Mouse (Mus musculus): ENCODE results near the gene Vrk1. TPM values are rescaled to one million over a fixed set of nuclear protein-coding genes. Genes with fewer than 3 reads are reported as not detected.

Gene Vrk1
- polyA plus RNA-seq, 1 experiment = 11.6 TPM

DNA sequence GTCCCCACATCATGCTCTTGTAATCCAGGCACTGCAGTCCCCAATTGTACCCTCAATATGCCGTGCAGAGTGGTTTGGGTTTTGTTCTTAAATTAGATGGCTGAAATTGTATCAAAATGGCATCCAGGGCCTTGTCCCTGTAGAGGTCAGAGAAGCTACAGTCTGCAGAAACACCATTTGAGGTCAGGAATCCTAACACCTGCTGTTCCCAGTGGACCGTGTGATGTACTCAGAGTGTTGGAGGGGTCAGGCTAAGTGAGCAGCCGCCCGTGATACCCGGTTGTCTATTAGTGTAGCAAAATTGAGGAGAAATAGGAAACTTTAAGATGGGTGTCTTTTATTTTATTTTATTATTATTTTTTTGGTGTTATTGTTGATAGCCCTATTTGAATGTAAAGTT, 70.5 kb downstream of the Vrk1 start:
- TF ChIP-seq CTCF (IDR thresholded peaks at IDR 0.05; ENCODE audit: control insufficient read depth, insufficient read depth, insufficient replicate concordance, low read depth, low read length) = no peak
- no peak for TF ChIP-seq POLR2A (IDR thresholded peaks at IDR 0.05; ENCODE audit: control insufficient read depth, low read depth, low read length)
- H3K27ac ChIP-seq (ENCODE audit: control insufficient read depth, insufficient read depth, low read depth, low read length) = no peak overlapping the region
- no peak overlapping the region for H3K4me3 ChIP-seq (ENCODE audit: control insufficient read depth, low read depth, low read length)
- H3K27me3 ChIP-seq (ENCODE audit: control insufficient read depth, insufficient read depth, low read length) = no peaks in the 10 kb centered on the region
- no peaks in the 10 kb centered on the region; the same call in 1 of the 2 replicates for H3K4me1 ChIP-seq (ENCODE audit: control insufficient read depth, insufficient read depth, low read length)
- H3K36me3 ChIP-seq (ENCODE audit: control insufficient read depth, insufficient read depth, low read length) = no peaks in the 10 kb centered on the region

DNA sequence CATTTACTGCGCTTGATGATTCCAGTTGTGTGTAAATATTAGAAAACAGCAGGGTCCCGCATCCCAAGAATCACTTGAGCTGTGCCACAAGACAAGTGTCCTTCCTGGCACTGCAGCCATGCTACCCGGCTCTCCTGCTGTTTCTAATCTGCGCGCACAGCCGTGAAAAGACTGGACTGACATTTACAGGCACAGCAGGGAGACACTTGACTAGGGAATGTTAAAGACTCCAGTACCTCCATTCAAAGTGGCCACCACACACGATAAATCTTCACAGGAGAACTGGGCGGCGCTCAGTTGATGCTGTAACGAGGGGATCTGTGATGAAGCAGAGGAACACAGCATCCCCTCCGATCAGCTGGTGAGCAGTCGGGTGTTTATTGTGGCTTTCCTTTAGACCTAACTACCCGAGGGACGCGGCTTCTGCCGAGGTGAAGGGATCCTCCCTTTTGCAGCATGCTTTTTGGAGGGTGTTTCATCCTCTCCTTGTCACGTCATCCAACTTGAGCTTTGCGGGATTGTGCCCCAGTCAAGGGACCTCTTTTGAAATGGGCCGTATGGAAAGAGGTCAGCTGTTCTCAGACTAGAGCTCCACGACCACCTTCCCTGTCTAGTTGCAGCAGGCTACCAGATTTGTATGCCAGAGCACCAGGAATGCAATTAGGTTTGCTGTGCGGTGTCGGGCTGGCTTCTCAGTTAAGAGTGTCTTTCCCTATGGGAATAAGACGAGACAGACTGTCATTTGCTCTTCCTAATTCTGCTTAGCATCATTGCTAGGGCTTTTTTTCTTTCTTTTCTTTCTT, 71.1 kb downstream of the Vrk1 start:
- H3K27ac ChIP-seq (ENCODE audit: control insufficient read depth, insufficient read depth, low read depth, low read length) = no peak overlapping the region
- H3K4me3 ChIP-seq (ENCODE audit: control insufficient read depth, low read depth, low read length) = no peak overlapping the region
- H3K36me3 ChIP-seq (ENCODE audit: control insufficient read depth, insufficient read depth, low read length) = no peaks in the 10 kb centered on the region
- H3K4me1 ChIP-seq (ENCODE audit: control insufficient read depth, insufficient read depth, low read length) = no peaks in the 10 kb centered on the region; the same call in 1 of the 2 replicates
- TF ChIP-seq CTCF (IDR thresholded peaks at IDR 0.05; ENCODE audit: control insufficient read depth, insufficient read depth, insufficient replicate concordance, low read depth, low read length) = no peak
- no peak for TF ChIP-seq POLR2A (IDR thresholded peaks at IDR 0.05; ENCODE audit: control insufficient read depth, low read depth, low read length)
- H3K27me3 ChIP-seq (ENCODE audit: control insufficient read depth, insufficient read depth, low read length) = no peaks in the 10 kb centered on the region

DNA sequence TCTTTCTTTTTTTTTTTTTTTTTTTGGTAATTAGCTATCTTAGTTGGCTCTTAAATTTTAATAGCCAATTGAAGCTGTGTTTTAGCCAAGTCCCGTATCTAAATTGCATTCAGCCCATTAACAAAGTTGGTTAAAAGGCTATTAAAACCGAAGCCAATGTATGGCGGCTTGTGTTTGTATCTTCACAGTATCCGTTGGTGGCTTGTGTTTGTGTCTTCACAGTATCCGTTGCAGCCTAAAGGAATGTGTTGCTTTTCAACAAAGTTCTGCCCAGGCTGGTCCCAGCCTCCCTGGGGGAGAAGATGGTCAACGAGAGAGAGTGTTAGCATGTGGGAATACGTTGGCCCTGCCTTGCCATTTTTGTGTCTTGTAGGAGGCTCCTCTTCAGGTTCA, 71.7 kb downstream of the Vrk1 start:
- H3K4me1 ChIP-seq (ENCODE audit: control insufficient read depth, insufficient read depth, low read length) = no peaks in the 10 kb centered on the region; the same call in 1 of the 2 replicates
- TF ChIP-seq CTCF (IDR thresholded peaks at IDR 0.05; ENCODE audit: control insufficient read depth, insufficient read depth, insufficient replicate concordance, low read depth, low read length) (no peak), POLR2A (IDR thresholded peaks at IDR 0.05; ENCODE audit: control insufficient read depth, low read depth, low read length) (no peak)
- no peak overlapping the region for H3K4me3 ChIP-seq (ENCODE audit: control insufficient read depth, low read depth, low read length)
- no peaks in the 10 kb centered on the region for H3K36me3 ChIP-seq (ENCODE audit: control insufficient read depth, insufficient read depth, low read length)
- H3K27ac ChIP-seq (ENCODE audit: control insufficient read depth, insufficient read depth, low read depth, low read length) = no peak overlapping the region
- no peaks in the 10 kb centered on the region for H3K27me3 ChIP-seq (ENCODE audit: control insufficient read depth, insufficient read depth, low read length)

DNA sequence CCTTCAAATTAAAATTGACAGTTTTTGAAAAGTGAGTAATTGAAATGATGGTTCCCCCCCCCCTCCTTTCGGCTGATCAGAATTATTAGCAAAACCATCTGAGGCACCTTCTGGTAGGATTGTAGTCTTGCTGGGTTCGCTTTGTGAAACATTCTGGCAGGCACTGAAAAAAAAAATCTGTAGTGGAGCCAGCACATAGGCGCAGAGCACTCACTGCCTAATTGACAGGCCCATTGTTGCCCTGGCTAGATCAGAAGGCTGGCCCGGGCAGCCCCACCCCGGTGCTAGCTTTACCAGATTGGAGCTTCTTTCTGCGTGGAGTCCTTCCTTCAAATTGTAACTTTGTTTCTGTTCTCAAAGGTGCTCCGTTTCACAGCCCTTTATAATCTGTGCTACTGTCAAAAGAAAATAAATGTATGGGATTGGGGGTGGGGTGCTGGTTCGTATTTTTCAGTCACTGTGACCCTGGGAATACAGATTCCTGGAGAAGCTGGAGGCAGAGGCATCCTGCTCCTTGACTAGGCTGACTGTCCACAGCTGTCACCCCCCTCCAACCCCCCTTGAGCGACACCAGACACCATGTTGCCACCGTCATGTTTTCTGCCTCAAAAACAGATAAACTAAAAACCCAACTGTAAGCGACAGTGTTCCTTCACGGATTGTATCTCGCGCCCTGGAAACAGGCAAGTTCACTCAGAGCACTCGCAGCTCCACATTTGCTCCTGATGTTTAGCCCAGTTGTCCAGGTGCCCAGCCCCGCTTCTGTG, 72.3 kb downstream of the Vrk1 start:
- Histone ChIP-seq H3K36me3 (ENCODE audit: control insufficient read depth, insufficient read depth, low read length) (no peaks in the 10 kb centered on the region), H3K4me1 (ENCODE audit: control insufficient read depth, insufficient read depth, low read length) (no peaks in the 10 kb centered on the region; the same call in 1 of the 2 replicates), H3K27ac (ENCODE audit: control insufficient read depth, insufficient read depth, low read depth, low read length) (no peak overlapping the region), H3K27me3 (ENCODE audit: control insufficient read depth, insufficient read depth, low read length) (no peaks in the 10 kb centered on the region), H3K4me3 (ENCODE audit: control insufficient read depth, low read depth, low read length) (no peak overlapping the region)
- TF ChIP-seq CTCF (IDR thresholded peaks at IDR 0.05; ENCODE audit: control insufficient read depth, insufficient read depth, insufficient replicate concordance, low read depth, low read length) (no peak), POLR2A (IDR thresholded peaks at IDR 0.05; ENCODE audit: control insufficient read depth, low read depth, low read length) (no peak)

DNA sequence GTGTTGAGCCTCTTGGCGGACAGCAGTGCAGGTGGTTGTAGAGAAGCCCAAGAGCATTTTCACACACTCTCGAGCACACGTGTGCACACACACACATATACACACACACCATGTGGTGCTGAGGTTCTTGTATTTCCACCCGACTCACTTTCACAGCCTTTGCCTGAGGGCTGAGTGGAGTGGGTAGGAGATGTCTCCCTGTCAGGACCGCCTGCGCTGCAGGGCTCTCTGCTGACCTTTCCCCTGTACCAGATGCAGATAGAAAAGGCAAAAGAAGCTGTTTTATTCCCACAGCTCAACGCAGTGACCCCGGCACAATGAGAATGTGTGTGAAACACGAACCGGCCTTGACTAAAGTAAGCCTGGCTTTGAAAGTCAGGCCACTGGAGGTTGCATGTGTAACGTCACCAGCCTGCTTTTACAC, 72.9 kb downstream of the Vrk1 start:
- Histone ChIP-seq H3K36me3 (ENCODE audit: control insufficient read depth, insufficient read depth, low read length) (no peaks in the 10 kb centered on the region), H3K4me3 (ENCODE audit: control insufficient read depth, low read depth, low read length) (no peak overlapping the region), H3K27ac (ENCODE audit: control insufficient read depth, insufficient read depth, low read depth, low read length) (no peak overlapping the region), H3K4me1 (ENCODE audit: control insufficient read depth, insufficient read depth, low read length) (no peaks in the 10 kb centered on the region; the same call in 1 of the 2 replicates), H3K27me3 (ENCODE audit: control insufficient read depth, insufficient read depth, low read length) (no peaks in the 10 kb centered on the region)
- TF ChIP-seq CTCF (IDR thresholded peaks at IDR 0.05; ENCODE audit: control insufficient read depth, insufficient read depth, insufficient replicate concordance, low read depth, low read length) = no peak

DNA sequence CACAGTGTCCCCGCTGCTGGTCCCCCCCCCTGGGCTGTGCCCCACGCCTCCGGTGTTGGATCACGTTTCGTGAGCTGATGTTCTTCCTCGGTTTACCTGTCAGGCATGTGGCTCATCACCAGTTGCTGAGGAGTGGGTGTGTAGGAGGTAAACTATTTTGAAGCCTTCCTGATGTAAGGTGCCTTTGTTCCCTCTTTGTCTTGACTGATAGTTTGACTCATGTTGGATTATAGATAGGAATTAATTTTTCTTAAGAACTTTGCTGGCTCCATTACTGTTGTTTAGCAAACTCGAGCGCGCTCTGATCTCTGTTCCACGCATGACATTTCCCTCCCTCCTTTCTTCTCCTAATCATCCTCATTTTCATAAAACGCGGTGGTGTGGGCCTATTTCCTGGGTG, 74.1 kb downstream of the Vrk1 start:
- H3K36me3 ChIP-seq (ENCODE audit: control insufficient read depth, insufficient read depth, low read length) = no peaks in the 10 kb centered on the region
- no peaks in the 10 kb centered on the region for H3K27me3 ChIP-seq (ENCODE audit: control insufficient read depth, insufficient read depth, low read length)
- H3K4me3 ChIP-seq (ENCODE audit: control insufficient read depth, low read depth, low read length) = no peak overlapping the region
- no peak overlapping the region for H3K27ac ChIP-seq (ENCODE audit: control insufficient read depth, insufficient read depth, low read depth, low read length)
- H3K4me1 ChIP-seq (ENCODE audit: control insufficient read depth, insufficient read depth, low read length) = no peaks in the 10 kb centered on the region; the same call in 1 of the 2 replicates
- TF ChIP-seq POLR2A (IDR thresholded peaks at IDR 0.05; ENCODE audit: control insufficient read depth, low read depth, low read length) (no peak), CTCF (IDR thresholded peaks at IDR 0.05; ENCODE audit: control insufficient read depth, insufficient read depth, insufficient replicate concordance, low read depth, low read length) (no peak)

DNA sequence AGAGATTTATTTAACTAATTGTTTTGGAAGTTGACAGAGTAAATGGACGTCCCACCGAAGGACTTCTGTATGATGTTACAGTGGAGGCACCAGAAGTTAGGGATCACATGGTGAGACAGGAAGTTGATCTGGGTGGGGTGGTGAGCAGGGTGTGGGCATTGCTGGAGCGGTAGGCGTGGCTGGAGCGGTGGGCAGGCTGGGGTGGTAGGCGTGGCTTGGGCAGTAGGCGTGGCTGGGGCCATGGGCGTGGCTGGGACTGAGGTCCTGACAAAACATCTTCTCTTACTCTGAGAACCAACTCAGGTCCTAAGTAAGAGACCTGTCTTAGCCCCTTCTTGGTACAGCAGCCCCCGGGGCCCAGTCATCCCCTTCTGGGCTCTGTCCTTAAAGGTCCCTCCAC, 84.8 kb downstream of the Vrk1 start:
- no peak overlapping the region for H3K4me3 ChIP-seq (ENCODE audit: control insufficient read depth, low read depth, low read length)
- TF ChIP-seq CTCF (IDR thresholded peaks at IDR 0.05; ENCODE audit: control insufficient read depth, insufficient read depth, insufficient replicate concordance, low read depth, low read length) = no peak
- no peak for TF ChIP-seq POLR2A (IDR thresholded peaks at IDR 0.05; ENCODE audit: control insufficient read depth, low read depth, low read length)
- H3K4me1 ChIP-seq (ENCODE audit: control insufficient read depth, insufficient read depth, low read length) = peaks cover 9% of the 10 kb centered on the region
- H3K36me3 ChIP-seq (ENCODE audit: control insufficient read depth, insufficient read depth, low read length) = no peaks in the 10 kb centered on the region
- no peaks in the 10 kb centered on the region for H3K27me3 ChIP-seq (ENCODE audit: control insufficient read depth, insufficient read depth, low read length)
- no peak overlapping the region for H3K27ac ChIP-seq (ENCODE audit: control insufficient read depth, insufficient read depth, low read depth, low read length)

Measured in testis, adult 2 months (tissue).